Mouse (Mus musculus): ENCODE measurements around the gene Rfc5.
"Not testable (repeated sequence)": the region's sequence is repeated elsewhere in the genome, so short reads cannot be mapped to it uniquely, and the experiment has no call there.

Rfc5 gene

DNA sequence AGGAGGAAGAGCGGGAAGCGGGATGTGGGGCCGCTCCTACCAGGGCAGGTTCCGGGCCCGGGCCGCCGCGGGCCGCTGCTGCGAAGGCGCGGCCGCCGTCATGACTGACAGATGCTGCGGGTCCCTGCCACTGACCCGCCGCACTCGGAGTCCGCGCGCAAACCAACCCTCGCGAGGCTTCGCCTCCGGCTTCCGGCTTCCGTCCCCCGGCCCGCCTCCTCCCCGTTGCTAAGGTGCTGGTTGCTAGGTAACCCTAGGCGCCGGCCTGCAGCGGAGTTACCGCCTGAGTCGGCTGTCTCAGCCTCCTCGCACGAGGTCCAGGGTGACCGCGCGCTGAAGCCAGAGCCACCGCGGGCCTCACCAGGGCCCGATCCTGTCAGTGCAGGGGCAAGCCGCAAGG, at the start of gene Rfc5:
Rfc5 (minus strand) TSS at position 171 of the 400 bp plus-strand sequence.
- peak; percentile 99 for DNase-seq (ENCODE audit: low read depth, low spot score)

GRCm38 (mm10) chr5:117433501-117433900, 44.7 kb upstream of the Rfc5 start:
- not testable (repeated sequence) for DNase-seq (ENCODE audit: low read depth, low spot score)

- no peak for DNase-seq (ENCODE audit: low read depth, low spot score)
Observed at GRCm38 (mm10) chr5:117417442-117417841, 28.6 kb upstream of the Rfc5 start.

- no peak for DNase-seq (ENCODE audit: low read depth, low spot score)
Observed at GRCm38 (mm10) chr5:117415011-117415912, 26.4 kb upstream of the Rfc5 start.

DNA sequence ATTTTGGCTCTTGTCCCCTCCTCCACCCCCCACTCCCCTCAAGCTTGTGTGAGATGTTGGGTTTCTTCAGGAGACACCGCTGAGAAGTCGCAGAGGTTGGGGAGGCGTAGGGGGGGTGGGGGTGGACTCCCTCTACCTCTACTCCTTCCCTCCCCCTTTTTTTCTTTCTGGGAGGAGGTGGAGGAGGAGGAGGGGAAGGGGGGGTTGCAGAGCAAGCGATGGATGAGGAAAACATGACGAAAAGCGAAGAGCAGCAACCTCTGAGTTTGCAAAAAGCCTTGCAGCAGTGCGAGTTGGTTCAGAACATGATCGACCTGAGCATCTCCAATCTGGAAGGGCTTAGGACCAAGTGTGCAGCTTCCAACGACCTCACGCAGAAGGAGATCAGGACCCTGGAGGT, 25.8 kb upstream of the Rfc5 start:
- no peak for DNase-seq (ENCODE audit: low read depth, low spot score)

DNA sequence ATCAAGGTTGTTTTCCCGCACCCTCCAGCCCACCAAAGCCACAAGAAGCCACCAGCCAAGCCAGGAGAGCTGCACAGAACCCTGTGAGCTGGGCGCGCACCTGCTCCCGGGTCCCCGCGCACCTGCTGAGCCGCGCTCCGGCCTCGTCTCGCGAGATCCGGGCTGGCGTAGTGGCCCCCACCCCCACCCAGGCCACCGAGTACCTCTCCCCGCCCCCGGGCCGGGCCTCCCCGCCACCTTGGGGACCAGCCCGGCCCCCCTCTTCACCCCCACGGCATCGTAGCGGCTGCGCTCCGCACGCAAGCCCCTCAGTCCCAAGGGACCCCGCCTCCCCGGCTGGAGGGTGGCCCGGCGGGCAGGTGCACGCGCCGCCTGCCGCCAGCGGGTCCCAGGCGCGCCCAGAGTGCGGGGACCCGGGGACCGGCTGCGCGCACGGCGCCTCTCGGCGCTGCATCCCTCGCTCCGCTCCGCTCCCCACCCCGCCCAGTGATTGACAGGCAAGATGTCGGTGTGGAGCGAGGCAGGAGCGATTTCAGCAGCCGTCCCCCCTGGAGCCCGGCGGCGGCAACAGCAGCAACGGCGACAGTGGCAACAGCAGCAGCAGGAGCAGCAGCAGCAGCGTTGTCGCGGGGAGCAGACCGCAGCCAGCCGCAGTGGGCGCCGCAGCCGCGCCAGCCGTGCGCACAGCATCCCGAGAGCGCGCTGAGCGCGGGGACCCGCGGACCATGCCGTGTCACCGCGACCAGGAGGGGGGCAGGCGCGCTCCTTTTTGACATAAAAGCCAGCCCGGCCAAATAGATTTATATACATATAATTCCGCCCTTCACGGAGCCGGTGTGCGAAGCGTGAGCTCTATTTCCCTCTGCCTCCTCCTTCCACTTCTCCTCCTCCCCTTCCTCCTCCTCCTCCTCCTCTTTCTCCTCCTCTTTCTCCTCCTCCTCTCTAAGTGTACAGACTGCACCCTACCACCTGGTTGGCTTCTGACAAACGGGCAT, 25.0 kb upstream of the Rfc5 start, which contains the start of gene Ksr2:
Ksr2 (plus strand) TSS at position 494 of the 995 bp plus-strand sequence.
- peak; percentile 92 for DNase-seq (ENCODE audit: low read depth, low spot score)

GRCm38 (mm10) chr5:117409369-117409768, 20.5 kb upstream of the Rfc5 start:
- no peak for DNase-seq (ENCODE audit: low read depth, low spot score)

DNA sequence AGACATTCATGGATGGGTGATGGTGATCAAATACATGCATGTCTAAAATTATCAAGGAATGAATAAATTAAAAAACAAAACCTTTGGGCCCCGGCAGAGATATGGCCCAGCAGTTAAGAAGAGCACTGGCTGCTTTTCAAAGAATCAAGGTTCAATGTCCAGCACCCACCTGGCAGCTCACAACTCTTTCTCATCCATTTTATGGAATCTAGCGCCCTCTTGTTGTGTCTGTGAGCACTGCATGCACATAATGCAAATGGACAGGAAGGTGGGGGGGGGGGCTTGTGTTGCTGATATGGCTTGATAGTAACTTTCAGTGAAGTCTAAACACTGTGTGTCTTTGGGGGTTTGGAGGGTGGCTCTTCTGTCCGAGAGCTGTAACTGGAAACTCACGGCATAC, 19.4 kb upstream of the Rfc5 start:
- DNase-seq (ENCODE audit: low read depth, low spot score) = peak; percentile 86

- DNase-seq (ENCODE audit: low read depth, low spot score) = peak; percentile 51
Observed at GRCm38 (mm10) chr5:117404671-117405070, 15.8 kb upstream of the Rfc5 start.

DNA sequence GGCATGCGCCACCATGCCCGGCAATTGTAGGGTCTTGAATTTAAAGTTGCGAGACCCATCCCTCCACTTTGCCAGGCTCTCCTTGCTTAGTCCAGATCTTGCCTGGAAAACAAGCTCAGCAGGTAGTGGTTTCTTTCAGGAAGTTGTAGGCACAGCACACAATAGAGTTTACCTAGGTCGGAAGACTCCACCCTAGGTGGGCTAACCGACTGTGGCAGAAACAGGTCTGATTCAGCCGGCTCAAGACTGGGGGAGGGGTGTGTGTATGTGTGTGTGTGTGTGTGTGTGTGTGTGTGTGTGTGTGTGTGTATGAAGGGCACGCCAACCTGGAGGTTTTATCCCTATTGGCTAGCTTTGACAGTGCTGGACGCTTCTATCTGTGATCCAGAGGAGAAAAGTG, 14.8 kb upstream of the Rfc5 start:
- DNase-seq (ENCODE audit: low read depth, low spot score) = peak; percentile 76

- DNase-seq (ENCODE audit: low read depth, low spot score) = peak; percentile 87
Observed at GRCm38 (mm10) chr5:117399281-117399680, 10.4 kb upstream of the Rfc5 start.

DNA sequence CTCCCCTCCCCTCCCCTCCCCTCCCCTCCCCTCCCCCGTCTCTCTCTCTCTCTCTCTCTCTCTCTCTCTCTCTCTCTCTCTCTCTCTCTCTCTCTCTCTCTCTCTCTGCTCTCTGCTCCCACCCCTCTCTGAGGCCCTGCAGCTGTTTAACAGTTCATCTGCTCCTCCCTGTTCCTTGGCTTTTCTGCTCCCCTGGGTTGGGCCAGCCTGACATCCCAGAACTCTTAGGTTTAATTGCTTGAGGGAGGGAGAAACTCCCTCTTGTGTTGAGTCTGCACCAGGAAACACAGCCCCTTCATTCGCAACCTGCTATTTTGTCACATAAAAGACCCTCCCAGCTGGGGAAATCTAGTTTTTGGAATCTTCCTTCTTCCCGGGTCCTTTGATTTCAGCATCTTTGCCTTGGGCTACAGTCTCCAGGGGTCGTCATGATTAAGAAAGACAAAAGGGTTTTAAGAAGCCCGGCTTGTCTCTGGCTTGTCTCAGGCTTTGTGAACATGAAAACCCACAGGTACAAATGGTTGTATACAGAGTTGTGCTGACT, 9.2 kb upstream of the Rfc5 start:
- DNase-seq (ENCODE audit: low read depth, low spot score) = peak; percentile 72

DNA sequence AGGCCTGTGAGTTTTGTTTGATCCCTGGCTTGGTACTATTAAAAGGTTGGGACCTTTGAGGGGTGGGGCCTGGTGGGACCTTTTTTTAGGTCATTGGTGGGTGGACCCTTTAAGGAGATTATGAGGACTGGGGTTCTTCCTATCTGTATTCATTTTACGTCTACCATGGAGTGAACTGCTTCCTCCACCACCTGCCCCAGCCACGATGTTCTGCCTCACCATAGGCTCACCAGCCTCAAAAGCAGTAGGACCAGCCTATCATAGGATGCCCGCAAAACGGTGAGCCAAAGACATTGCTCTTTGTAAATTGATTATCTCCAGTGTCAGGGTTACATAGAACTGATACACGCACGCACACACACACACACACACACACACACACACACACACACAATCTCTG, 8.5 kb upstream of the Rfc5 start:
- DNase-seq (ENCODE audit: low read depth, low spot score) = peak; percentile 57

DNA sequence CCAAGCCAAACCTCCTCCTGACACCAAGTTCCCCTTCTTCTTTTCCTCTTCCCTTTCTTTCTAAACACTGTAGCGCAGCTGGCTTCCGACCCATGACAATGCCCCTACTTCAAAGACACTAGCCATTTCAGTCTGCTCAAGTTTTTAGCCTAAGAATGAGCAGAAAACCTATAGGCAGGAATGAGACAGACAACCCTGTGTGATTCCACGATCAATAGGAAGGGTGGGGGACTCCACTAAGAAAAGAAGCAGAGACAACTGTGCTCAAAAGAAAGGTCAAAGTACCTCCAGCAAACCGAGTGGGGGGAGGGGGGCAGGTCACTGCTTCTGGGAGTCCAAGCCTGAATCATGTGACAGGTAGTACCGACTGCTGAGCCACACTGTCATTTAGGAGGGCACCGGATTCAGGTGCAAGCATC, 7.8 kb upstream of the Rfc5 start:
- DNase-seq (ENCODE audit: low read depth, low spot score) = peak; percentile 98

GRCm38 (mm10) chr5:117395834-117396233, 7.0 kb upstream of the Rfc5 start:
- DNase-seq (ENCODE audit: low read depth, low spot score) = no peak

GRCm38 (mm10) chr5:117390895-117391294, 2.0 kb upstream of the Rfc5 start:
- no peak for DNase-seq (ENCODE audit: low read depth, low spot score)

- peak; percentile 87 for DNase-seq (ENCODE audit: low read depth, low spot score)
Observed at GRCm38 (mm10) chr5:117388296-117388751, 523 bp downstream of the Rfc5 start.

DNA sequence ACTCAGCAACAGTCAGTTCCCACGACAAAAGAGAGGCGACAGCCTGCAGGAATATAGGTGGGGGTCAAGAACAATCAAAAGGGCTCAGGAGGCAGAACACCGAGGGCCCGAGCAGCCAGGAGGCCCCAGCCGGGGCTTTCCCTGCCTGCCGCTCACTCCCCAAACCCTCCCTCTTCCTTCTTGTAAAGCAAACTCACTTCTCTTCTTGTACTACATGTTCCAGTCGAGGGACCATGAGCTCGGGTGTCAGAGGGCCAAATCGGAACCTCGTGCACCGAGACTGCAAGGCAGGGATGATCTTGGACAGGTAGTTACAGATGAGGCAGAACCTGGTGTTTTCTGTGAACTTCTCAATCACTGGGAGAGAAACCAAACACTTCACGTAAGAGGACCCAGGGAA, 5.6 kb downstream of the Rfc5 start:
- DNase-seq (ENCODE audit: low read depth, low spot score) = no peak

DNA sequence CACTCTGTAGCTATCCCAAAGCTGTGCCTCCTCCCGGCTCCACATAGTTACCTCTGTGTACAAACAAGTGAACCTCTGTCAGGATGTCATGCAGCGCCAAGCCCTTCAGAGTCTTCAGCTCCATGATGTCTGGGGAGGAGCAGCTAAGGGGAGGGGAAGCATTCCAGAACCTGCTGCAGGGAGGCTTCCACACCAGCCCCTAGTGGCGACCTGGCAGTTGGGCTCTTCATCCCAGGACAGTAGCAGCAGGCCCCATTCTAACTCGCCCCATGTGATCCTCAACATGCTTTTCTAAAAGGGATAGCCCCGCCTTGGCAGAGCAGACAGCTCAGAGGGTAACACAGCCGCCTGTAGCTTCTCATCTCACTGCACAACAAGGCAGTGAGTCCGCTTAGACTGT, 7.1 kb downstream of the Rfc5 start:
- peak; percentile 84 for DNase-seq (ENCODE audit: low read depth, low spot score)

DNA sequence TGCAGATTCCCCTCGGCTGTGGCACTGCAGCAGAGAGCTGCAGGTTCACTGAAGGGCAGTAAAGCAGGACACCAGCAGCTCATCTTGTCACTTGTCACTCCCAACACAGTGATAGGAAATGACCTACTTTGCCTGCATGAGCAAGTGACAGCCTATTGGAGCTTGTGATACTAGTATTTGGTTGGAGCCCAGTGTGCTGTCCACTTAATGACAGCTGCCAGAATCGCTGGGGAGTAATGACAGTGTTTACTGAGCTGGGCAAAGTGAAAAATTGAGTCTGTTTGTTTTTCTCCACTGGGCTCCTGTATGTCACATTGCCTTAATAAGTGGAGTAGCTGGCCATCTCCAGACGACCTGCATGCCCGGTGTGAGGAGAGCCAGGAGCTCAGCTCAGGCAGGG, 8.6 kb downstream of the Rfc5 start:
- DNase-seq (ENCODE audit: low read depth, low spot score) = no peak

GRCm38 (mm10) chr5:117377731-117378130, 11.1 kb downstream of the Rfc5 start:
- not testable (repeated sequence) for DNase-seq (ENCODE audit: low read depth, low spot score)

DNA sequence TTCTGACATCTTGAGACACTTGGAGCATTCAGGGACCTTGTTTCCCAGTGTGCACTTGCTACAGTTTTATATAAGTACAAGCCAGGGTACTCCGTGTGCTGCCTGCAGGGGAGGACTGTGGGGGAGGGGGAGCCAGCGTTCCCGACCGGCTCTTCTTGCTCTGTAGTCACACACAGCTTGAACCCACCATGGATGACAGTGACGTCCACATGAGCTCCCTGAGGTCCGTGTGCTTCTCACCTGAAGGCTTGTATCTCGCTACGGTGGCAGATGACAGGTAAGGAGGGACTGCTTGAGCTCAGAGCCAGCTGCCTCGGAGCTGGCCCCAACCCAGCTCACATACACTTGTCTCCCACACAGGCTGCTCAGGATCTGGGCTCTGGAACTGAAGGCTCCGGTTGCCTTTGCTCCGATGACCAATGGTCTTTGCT, 12.5 kb downstream of the Rfc5 start:
- DNase-seq (ENCODE audit: low read depth, low spot score) = no peak
